Mouse (Mus musculus) lung, adult 2 months (tissue): ENCODE measurements around the gene Zfhx3. TPM values are rescaled to one million over a fixed set of nuclear protein-coding genes. Genes with fewer than 3 reads are reported as not detected.

ENCODE experiments used
- DNase-seq: peaks from one replicate; pipeline ENCODE4 v3.0.0; 2022
- H3K4me1 ChIP-seq: fragments of 200-500 bp; 2 replicates; pipeline ENCODE4 v1.6.1; 2011; ENCODE audit warnings: low read length; ENCODE audit not compliant: control insufficient read depth, insufficient read depth
- H3K4me3 ChIP-seq: fragments of 200-500 bp; replicated peaks from 2 replicates; pipeline ENCODE3; 2011; ENCODE audit warnings: low read depth, mild to moderate bottlenecking, control low read depth, low read length; ENCODE audit errors: extremely low read depth
- CTCF ChIP-seq: fragments of 200-500 bp; IDR thresholded peaks from 2 replicates; pipeline ENCODE4 v1.5.1; 2011; ENCODE audit warnings: mild to moderate bottlenecking, low read length, control low read depth; ENCODE audit not compliant: insufficient read depth
- POLR2A ChIP-seq: fragments of 200-500 bp; IDR thresholded peaks from 2 replicates; pipeline ENCODE4 v1.6.1; 2011; ENCODE audit warnings: low read depth, mild to moderate bottlenecking, control low read depth, low read length, borderline replicate concordance; ENCODE audit errors: extremely low read depth
- WGBS: fragments of 180-500 bp; shearing (Covaris S2); methylation state at CpG from one replicate; pipeline ENCODE4 v1.1.7; 2018; 5-methylcytosine and 5-hydroxymethylcytosine counted together
- polyA plus RNA-seq: library from polyadenylated mRNA; depleted of rRNA; stranded (reverse); fragments of >200 nt; gene quantifications from 2 replicates; pipeline ENCODE4 v1.2.3, GENCODE M21; 2012

The Zfhx3 gene
- polyA plus RNA-seq, 1 experiment: 8.0 TPM

DNA sequence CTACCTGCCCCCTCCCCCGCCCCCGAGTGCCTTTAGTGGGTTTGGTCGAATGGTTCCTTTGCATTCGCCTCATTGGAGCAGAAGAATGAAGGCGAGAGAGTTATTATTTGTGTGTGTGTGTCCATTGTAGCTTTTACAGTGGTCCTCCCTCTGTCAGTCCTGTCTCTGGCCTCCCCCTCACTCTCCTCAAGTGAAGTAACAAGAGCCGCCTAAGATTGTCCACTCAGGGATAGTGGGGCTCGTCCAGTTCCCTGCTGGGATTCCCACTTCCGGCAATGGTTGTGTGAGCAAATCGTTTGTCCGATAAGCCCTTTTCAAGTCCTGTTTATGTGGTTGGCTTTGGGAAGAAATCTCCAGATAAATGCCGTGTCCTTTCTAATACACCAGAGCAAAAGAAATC lies 790.1 kb downstream of the Zfhx3 start:
- 47% methylated on average over 11 of the region's 11 CpGs for WGBS
- DNase-seq: no peak
- TF ChIP-seq POLR2A (no peak), CTCF (no peak)
- Histone ChIP-seq H3K4me1 (peaks cover 21% of the 10 kb centered on the region), H3K4me3 (no peak overlapping the region)

DNA sequence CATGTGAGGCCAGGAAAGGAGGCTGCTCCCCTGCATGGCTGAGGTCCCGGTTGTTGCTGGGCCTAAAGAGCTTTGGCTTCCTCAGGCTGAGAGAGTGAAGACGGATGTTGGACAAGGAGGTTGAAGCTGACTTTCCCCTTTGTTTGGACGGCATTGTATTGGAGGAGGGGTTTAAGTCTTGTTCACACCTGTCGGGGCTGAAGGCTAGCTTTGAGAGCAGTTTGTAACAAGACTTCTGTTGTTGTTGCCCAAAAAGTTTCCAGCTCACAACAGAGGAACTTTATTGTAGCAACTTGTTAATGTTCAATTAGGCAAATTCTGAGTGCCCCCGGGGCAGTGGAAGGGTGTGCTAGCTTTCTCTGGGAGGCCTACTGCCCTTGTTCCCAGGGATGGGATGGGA lies 790.9 kb downstream of the Zfhx3 start:
- DNase-seq: no peak
- Histone ChIP-seq H3K4me3 (no peak overlapping the region), H3K4me1 (peaks cover 26% of the 10 kb centered on the region)
- WGBS: 67% methylated on average over 5 of the region's 5 CpGs
- TF ChIP-seq POLR2A: no peak
- no peak for TF ChIP-seq CTCF

DNA sequence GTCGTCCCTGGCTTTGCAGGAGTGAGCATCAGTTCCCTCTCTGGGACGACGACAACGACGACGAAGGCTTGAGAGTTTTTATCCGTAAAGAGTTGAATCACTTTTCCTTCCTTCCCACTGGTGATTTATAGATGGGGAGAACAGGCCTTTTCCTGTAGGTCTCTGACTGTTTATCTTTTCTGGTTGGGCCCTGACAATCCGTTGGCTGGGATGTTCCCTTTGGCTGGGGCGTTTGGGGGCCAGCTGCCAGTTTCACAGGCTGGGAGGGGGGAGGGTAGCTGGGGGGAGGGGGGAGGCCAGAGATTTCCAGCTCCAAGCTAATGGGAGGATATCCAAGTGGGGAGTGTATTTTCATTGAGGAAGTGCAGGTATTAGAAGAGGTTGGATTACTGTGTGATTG lies 794.0 kb downstream of the Zfhx3 start:
- no peak for TF ChIP-seq POLR2A
- no peak for TF ChIP-seq CTCF
- no peak for DNase-seq
- Histone ChIP-seq H3K4me3 (no peak overlapping the region), H3K4me1 (peaks cover 23% of the 10 kb centered on the region)
- WGBS: 21% methylated on average over 9 of the region's 9 CpGs

DNA sequence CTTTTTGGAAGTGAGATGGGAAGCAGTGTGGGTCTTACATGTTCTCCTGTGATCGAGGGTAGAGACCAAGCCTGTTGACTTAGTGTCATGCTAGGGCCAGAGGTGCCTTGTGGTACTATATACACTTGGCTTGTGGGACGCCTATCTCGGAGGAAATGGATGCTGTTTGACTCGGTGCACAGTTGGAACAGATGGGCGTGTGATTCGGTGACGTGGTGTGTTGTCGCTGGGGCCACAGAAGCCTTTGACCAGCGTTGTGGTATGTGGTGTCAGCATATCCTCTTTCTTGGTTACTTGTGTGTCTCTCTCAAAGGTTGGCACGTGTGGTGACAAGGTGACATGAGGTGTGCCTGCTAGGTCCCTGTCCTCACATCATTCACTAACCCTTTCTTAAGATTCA lies 795.7 kb downstream of the Zfhx3 start:
- Histone ChIP-seq H3K4me1 (peaks cover 18% of the 10 kb centered on the region), H3K4me3 (no peak overlapping the region)
- TF ChIP-seq CTCF: no peak
- TF ChIP-seq POLR2A: no peak
- no peak for DNase-seq
- WGBS: 79% methylated on average over 10 of the region's 10 CpGs

DNA sequence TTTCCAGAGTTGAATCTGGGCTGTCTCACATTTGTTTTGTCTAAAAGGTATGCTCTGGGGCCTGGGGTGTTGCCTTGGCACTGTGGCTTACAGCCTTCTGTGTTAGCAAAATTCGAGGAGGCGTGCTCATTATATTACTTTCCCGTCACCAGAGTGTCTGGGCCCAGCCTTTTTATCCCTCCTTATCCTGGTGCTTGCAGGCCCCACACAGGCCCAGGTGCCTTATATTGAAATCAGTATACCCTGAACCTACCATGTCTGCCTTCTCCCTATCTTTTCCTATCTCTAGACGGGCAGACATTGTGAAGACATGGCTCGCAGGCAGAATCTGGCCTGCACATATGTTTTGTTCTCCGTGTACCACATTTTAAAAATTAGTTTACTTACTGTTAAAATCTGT lies 797.1 kb downstream of the Zfhx3 start:
- Histone ChIP-seq H3K4me1 (peaks cover 16% of the 10 kb centered on the region), H3K4me3 (no peak overlapping the region)
- 89% methylated on average over 6 of the region's 6 CpGs for WGBS
- TF ChIP-seq CTCF (no peak), POLR2A (no peak)
- DNase-seq: no peak

DNA sequence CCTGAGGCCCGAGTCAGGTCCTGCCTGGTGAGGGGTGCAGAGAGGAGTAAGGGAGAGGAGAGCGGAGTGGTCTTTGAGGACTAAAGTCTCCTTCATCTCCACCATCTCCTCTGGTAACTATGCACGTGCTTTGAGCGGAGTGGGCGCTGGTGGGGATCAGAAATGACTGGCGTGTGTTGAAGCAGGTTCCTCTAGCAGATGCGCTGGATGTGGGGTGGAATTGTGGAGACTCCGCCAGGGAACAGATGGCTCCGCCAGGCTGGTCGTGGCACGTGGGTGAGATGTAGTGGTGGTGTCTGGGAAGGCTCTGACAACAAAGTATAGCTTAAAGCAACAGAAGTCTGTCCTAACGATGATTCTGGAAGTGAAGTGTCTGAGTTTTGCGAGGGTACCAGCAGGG lies 798.0 kb downstream of the Zfhx3 start:
- WGBS: 89% methylated on average over 13 of the region's 13 CpGs
- Histone ChIP-seq H3K4me1 (peaks cover 16% of the 10 kb centered on the region), H3K4me3 (no peak overlapping the region)
- TF ChIP-seq POLR2A: no peak
- no peak for TF ChIP-seq CTCF
- DNase-seq: no peak

DNA sequence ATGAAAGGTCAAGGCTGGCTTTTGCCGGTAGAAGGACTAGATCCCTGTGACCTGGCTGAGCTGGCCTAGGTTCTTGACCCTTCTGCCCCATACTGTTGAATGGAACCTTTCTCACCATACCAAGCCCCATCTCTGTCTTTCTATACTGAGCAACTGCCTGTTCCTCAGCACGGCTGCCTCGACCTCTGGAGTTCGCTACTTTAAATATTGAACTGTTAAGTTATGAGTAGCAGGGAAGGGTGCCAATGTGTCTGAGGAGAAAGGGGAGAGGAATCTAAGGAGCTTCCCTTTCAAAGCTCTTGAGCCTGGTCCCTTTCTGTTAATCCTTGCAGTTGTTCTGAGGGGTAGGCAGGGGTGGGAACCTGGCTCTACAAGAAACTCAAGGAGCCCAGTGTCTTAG lies 799.2 kb downstream of the Zfhx3 start:
- H3K4me1 ChIP-seq: peaks cover 10% of the 10 kb centered on the region; the same call in 1 of the 2 replicates
- WGBS: 57% methylated on average over 4 of the region's 4 CpGs
- no peak overlapping the region for H3K4me3 ChIP-seq
- no peak for DNase-seq
- TF ChIP-seq CTCF: no peak
- no peak for TF ChIP-seq POLR2A

DNA sequence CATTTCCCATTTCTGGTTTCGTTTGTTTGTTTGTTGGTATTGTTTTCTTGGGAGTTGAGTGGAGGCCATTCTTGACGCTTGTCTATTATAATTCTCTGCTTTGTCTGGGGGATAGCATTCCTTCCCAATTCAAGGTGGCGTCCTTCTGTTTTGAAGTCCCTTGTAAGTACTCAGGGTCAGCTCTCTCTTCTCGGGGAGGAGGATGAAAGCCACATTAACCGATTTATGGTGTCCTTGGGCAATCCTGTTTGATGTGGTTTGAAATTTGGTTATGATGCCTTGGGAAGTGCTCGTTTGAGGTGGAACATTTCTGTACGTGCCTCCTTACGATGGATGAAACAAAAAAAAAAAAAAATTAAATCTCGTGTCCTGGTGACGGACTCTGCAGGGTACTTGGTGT lies 800.0 kb downstream of the Zfhx3 start:
- WGBS: 83% methylated on average over 10 of the region's 10 CpGs
- Histone ChIP-seq H3K4me3 (no peak overlapping the region), H3K4me1 (peaks cover 5% of the 10 kb centered on the region)
- no peak for DNase-seq
- TF ChIP-seq CTCF (no peak), POLR2A (no peak)

DNA sequence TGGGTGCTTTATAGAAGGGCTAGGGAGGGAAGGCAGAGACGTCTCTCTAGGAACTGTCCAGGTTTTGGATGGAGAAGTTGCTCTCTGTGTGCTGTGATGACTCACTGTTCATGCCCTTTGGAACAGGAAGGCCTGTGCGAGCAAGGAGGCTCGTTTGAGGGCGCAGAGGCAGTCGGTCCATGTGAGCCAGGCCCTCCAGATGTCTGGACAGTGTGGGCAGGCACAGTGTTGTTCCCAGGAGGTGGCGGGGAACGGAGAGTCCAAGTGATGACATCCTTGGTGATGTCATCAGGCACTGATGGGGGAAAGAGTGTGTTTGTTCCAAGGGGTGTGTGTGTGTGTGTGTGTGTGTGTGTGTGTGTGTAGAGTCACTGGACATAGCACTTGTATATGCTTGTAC lies 800.8 kb downstream of the Zfhx3 start:
- H3K4me1 ChIP-seq: peaks cover 2% of the 10 kb centered on the region; the same call in 1 of the 2 replicates
- no peak overlapping the region for H3K4me3 ChIP-seq
- 21% methylated on average over 7 of the region's 7 CpGs for WGBS
- TF ChIP-seq POLR2A: no peak
- TF ChIP-seq CTCF: no peak
- DNase-seq: no peak

DNA sequence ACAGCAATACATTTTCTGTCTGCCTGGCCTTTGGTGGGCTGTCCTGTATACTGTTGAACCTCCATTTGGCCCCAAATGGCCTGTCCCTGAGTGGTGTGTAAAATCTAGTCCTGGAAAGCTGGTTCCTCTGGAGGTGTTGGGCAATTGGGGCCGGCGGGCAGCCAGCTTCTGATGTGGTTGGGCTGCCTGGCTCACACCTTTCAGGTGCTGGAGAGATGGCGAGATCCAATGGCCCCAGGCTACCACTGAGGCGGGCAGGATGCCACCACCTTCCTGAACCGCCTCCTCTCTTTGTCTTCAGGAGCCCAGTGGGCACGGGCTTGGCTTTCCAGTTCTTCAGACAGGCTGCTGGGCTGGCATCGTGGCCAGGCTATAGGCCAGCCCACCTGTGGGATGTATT lies 803.1 kb downstream of the Zfhx3 start:
- no peak for DNase-seq
- peaks cover 7% of the 10 kb centered on the region for H3K4me1 ChIP-seq
- no peak overlapping the region for H3K4me3 ChIP-seq
- no peak for TF ChIP-seq POLR2A
- no peak for TF ChIP-seq CTCF
- 80% methylated on average over 7 of the region's 7 CpGs for WGBS

DNA sequence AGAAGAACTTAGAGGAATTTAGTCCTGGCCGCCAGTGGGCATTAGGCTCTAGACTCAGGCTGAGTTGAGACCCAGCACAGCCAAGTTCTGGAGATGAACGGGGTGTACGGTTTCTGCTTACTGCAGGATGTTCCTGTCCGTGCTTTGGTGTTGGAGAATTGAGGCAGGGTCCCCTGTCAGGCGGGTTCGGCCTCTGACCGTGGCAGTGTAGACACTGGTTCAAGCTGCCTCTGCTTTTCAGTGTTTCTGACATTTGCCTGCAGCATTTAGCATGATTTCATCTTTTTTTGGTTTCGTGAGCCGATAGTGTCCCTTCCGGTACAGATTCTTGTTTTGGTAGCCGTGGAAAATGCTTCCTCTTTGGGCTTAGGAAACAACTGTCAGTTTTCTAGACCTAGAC lies 805.7 kb downstream of the Zfhx3 start:
- TF ChIP-seq POLR2A (no peak), CTCF (no peak)
- DNase-seq: no peak
- H3K4me3 ChIP-seq: peak overlapping the region; percentile 14
- 37% methylated on average over 11 of the region's 11 CpGs for WGBS
- H3K4me1 ChIP-seq: peaks cover 7% of the 10 kb centered on the region
